Mouse (Mus musculus) neural tube, embryonic 15.5 days (tissue): Measurements from ENCODE around the gene Grin2b. TPM values are rescaled to one million over a fixed set of nuclear protein-coding genes. Genes with fewer than 3 reads are reported as not detected.

Source experiments
- ATAC-seq: fragments of 200-750 bp; cut with Nextera tagmentation; 2 replicates; pipeline ENCODE4 v1.8.0; 2017; ENCODE audit warnings: mild to moderate bottlenecking, moderate TSS enrichment, moderate library complexity; ENCODE audit not compliant: low FRiP score
- H3K27ac ChIP-seq: fragments of 300-500 bp; sonication (generic); replicated peaks from 2 replicates; pipeline ENCODE4 v1.5.1; 2015; ENCODE audit warnings: mild to moderate bottlenecking, inconsistent platforms
- H3K27me3 ChIP-seq: fragments of 300-500 bp; sonication (generic); replicated peaks from 2 replicates; pipeline ENCODE4 v1.6.1; 2015; ENCODE audit warnings: inconsistent platforms
- H3K36me3 ChIP-seq: fragments of 300-500 bp; sonication (generic); 2 replicates; pipeline ENCODE4 v1.6.1; 2015; ENCODE audit warnings: inconsistent platforms
- H3K4me1 ChIP-seq: fragments of 300-500 bp; sonication (generic); 2 replicates; pipeline ENCODE4 v1.6.1; 2015; ENCODE audit warnings: inconsistent platforms
- H3K4me2 ChIP-seq: fragments of 300-500 bp; sonication (generic); 2 replicates; pipeline ENCODE4 v1.6.1; 2015; ENCODE audit warnings: inconsistent platforms, mild to moderate bottlenecking, moderate library complexity
- H3K4me3 ChIP-seq: fragments of 300-500 bp; sonication (generic); replicated peaks from 2 replicates; pipeline ENCODE4 v1.5.1; 2015; ENCODE audit warnings: mild to moderate bottlenecking, inconsistent platforms
- H3K9ac ChIP-seq: fragments of 300-500 bp; sonication (generic); replicated peaks from 2 replicates; pipeline ENCODE4 v1.6.1; 2015; ENCODE audit warnings: mild to moderate bottlenecking, inconsistent platforms
- H3K9me3 ChIP-seq: fragments of 300-500 bp; sonication (generic); replicated peaks from 2 replicates; pipeline ENCODE4 v1.6.1; 2016; ENCODE audit warnings: inconsistent platforms
- WGBS: fragments of 180-500 bp; shearing (Covaris S2); methylation state at CpG from one replicate; pipeline ENCODE4 v1.1.7; 2015; ENCODE audit warnings: mixed read lengths; 5-methylcytosine and 5-hydroxymethylcytosine counted together
- polyA plus RNA-seq: library from polyadenylated mRNA; unstranded; fragments of >200 nt; fragmentation: Nextera tagmentation; extraction: Ambion mirVana; gene quantifications from 2 replicates; pipeline ENCODE4 v1.2.1, GENCODE M21; 2015

Grin2b gene
- polyA plus RNA-seq, 1 experiment from 2014 or later = 82.8 TPM

GRCm38 (mm10) chr6:135789603-135790170, 383.6 kb downstream of the Grin2b start:
- no peak overlapping the region for H3K9ac ChIP-seq
- H3K27ac ChIP-seq = no peak overlapping the region
- no peaks in the 10 kb centered on the region for H3K4me1 ChIP-seq
- no peak overlapping the region for H3K4me3 ChIP-seq
- no peaks in the 10 kb centered on the region for H3K9me3 ChIP-seq
- H3K36me3 ChIP-seq = no peaks in the 10 kb centered on the region
- no peak overlapping the region for H3K4me2 ChIP-seq
- ATAC-seq = no peak
- 69% methylated on average over 11 of the region's 11 CpGs for WGBS
- no peaks in the 10 kb centered on the region for H3K27me3 ChIP-seq

DNA sequence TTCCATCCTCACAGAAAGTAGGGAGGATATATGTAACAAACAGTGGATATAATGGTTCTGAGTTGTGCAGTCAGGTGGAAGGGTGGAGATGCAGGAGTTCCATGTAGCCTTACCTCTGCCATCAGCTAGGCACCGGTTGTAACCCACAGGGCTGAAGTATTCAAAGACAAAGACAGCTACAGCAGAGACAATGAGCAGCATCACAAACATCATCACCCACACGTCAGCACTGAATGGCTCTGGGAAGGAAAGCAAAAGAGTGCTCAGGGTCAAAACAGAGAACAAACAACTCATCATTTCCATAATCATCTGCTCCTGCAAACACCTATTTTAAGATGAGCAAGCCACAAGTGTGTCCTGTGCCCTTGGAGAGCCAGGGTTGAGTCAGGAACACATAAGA, 398.6 kb downstream of the Grin2b start:
- ATAC-seq = no peak
- Histone ChIP-seq H3K4me3 (no peak overlapping the region), H3K9me3 (no peaks in the 10 kb centered on the region), H3K27me3 (no peaks in the 10 kb centered on the region), H3K9ac (no peak overlapping the region), H3K36me3 (peaks cover 40% of the 10 kb centered on the region), H3K4me2 (no peak overlapping the region), H3K27ac (no peak overlapping the region), H3K4me1 (no peaks in the 10 kb centered on the region)
- WGBS = 77% methylated on average over 2 of the region's 2 CpGs

DNA sequence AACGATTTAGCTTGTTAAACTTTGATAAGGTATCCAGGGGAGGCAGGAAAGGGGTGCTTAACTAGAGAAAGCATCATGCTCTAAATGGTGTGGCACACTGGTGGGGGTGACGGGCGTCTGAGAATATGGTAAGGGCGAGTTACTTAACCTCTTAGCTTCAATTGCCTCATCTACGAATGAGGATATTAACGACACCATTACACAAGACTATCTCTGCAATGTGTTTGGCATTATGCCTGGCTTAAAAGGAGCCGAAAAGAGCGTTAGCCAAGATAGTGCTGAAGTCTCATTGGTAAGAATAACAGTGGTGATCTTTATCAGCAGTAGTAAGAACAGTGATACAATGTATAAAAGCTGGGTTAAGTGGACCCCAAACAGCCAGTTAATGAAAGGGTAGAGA, 405.7 kb downstream of the Grin2b start:
- Histone ChIP-seq H3K27ac (no peak overlapping the region), H3K4me1 (no peaks in the 10 kb centered on the region), H3K36me3 (peaks cover 16% of the 10 kb centered on the region), H3K4me3 (no peak overlapping the region), H3K27me3 (no peaks in the 10 kb centered on the region), H3K9me3 (no peaks in the 10 kb centered on the region), H3K9ac (no peak overlapping the region), H3K4me2 (no peak overlapping the region)
- ATAC-seq = no peak
- 58% methylated on average over 8 of the region's 8 CpGs for WGBS

DNA sequence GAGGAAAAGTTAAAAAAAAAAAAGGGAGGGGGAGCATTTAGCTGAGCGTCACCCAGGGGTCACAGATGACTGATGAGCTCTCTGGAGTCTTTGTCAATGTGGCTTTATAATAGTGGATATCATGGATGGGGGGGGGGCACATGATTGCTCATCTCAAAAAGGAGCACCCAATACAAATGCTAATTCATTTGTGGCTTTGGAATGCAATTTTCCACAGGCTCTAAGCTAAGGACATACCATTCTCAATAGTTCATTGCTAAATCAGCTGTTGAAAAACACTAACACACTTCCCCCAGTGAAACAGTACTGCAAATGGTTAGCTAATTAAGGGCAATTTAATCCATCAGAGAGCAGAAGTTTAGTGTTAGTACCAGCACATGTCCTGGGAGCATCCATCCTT, 414.6 kb downstream of the Grin2b start:
- Histone ChIP-seq H3K27ac (no peak overlapping the region), H3K27me3 (no peaks in the 10 kb centered on the region), H3K9ac (no peak overlapping the region), H3K4me3 (no peak overlapping the region), H3K36me3 (no peaks in the 10 kb centered on the region), H3K4me2 (no peak overlapping the region), H3K9me3 (no peaks in the 10 kb centered on the region), H3K4me1 (0 out of 2 replicates have a peak, but pooled peaks cover 3% of the 10 kb centered on the region)
- WGBS = 38% methylated on average over 1 of the region's 1 CpGs
- no peak for ATAC-seq

GRCm38 (mm10) chr6:135756075-135756474, 417.2 kb downstream of the Grin2b start:
- Histone ChIP-seq H3K27me3 (no peaks in the 10 kb centered on the region), H3K9me3 (no peaks in the 10 kb centered on the region), H3K4me2 (no peak overlapping the region), H3K9ac (no peak overlapping the region), H3K4me1 (0 out of 2 replicates have a peak, but pooled peaks cover 3% of the 10 kb centered on the region), H3K27ac (no peak overlapping the region), H3K4me3 (no peak overlapping the region), H3K36me3 (no peaks in the 10 kb centered on the region)
- no peak for ATAC-seq
- 59% methylated on average over 1 of the region's 1 CpGs for WGBS

GRCm38 (mm10) chr6:135748412-135749076, 424.8 kb downstream of the Grin2b start:
- H3K27me3 ChIP-seq = no peaks in the 10 kb centered on the region
- no peaks in the 10 kb centered on the region for H3K9me3 ChIP-seq
- H3K4me3 ChIP-seq = no peak overlapping the region
- ATAC-seq = no peak
- H3K27ac ChIP-seq = no peak overlapping the region
- H3K36me3 ChIP-seq = no peaks in the 10 kb centered on the region
- 0 out of 2 replicates have a peak, but pooled peaks cover 2% of the 10 kb centered on the region for H3K4me1 ChIP-seq
- no peak overlapping the region for H3K9ac ChIP-seq
- 33% methylated on average over 6 of the region's 7 CpGs for WGBS
- no peak overlapping the region for H3K4me2 ChIP-seq

GRCm38 (mm10) chr6:135745606-135746005, 427.7 kb downstream of the Grin2b start:
- Histone ChIP-seq H3K27ac (no peak overlapping the region), H3K4me2 (no peak overlapping the region), H3K27me3 (no peaks in the 10 kb centered on the region), H3K4me3 (no peak overlapping the region), H3K36me3 (no peaks in the 10 kb centered on the region), H3K4me1 (0 out of 2 replicates have a peak, but pooled peaks cover 2% of the 10 kb centered on the region), H3K9me3 (no peaks in the 10 kb centered on the region), H3K9ac (no peak overlapping the region)
- 81% methylated on average over 2 of the region's 2 CpGs for WGBS
- no peak for ATAC-seq

- no peak overlapping the region for H3K9ac ChIP-seq
- H3K9me3 ChIP-seq = no peaks in the 10 kb centered on the region
- WGBS = 87% methylated on average over 4 of the region's 4 CpGs
- peaks cover 38% of the 10 kb centered on the region for H3K36me3 ChIP-seq
- H3K4me3 ChIP-seq = no peak overlapping the region
- no peak overlapping the region for H3K4me2 ChIP-seq
- no peaks in the 10 kb centered on the region for H3K4me1 ChIP-seq
- H3K27me3 ChIP-seq = no peaks in the 10 kb centered on the region
- ATAC-seq = no peak
- H3K27ac ChIP-seq = no peak overlapping the region
Measured at GRCm38 (mm10) chr6:135734227-135734732, 439.0 kb downstream of the Grin2b start.

DNA sequence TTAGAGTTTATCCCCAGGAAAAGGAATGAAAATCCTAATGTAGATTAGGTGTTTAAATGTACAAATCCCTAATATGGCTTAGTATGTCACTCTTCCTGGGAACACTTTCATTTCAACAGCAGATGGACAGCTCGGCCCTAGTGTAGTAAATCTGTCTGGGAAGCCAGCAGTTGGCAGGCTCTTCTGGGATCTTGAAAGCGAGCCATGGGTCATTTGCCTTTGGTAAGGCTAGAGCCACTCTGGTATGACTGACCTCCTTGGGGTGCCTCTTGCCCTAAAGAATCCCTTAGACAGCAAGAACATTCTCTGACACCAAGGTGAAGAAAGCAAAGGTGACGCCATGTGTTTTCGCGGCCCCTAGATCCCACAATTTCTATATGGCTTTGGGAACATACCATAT, 446.2 kb downstream of the Grin2b start:
- H3K4me3 ChIP-seq = no peak overlapping the region
- no peaks in the 10 kb centered on the region for H3K9me3 ChIP-seq
- H3K27ac ChIP-seq = no peak overlapping the region
- no peak overlapping the region for H3K4me2 ChIP-seq
- no peaks in the 10 kb centered on the region for H3K27me3 ChIP-seq
- no peak for ATAC-seq
- 90% methylated on average over 5 of the region's 5 CpGs for WGBS
- H3K4me1 ChIP-seq = no peaks in the 10 kb centered on the region
- H3K9ac ChIP-seq = no peak overlapping the region
- peaks cover 8% of the 10 kb centered on the region for H3K36me3 ChIP-seq

DNA sequence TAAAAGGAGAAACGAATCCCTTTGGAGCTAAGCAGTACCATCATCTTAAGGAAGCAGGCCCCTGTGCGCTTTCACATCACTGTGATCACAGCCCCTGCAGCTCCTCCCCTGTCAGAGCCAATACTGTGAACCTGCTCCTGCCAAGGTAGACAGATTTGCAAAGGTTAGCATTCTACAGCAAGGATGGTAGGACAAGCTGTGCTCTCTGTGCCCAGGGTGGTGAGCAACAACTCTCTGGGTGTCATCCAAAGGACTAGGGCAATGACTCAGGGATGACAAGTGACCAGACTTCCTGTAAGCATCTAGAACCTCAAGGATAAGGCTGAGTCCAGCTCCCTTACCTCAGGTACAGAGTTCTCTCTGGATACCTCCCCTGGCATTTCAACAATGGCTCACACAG, 451.6 kb downstream of the Grin2b start:
- no peak for ATAC-seq
- H3K27me3 ChIP-seq = no peaks in the 10 kb centered on the region
- no peaks in the 10 kb centered on the region for H3K4me1 ChIP-seq
- 83% methylated on average over 2 of the region's 2 CpGs for WGBS
- no peak overlapping the region for H3K4me3 ChIP-seq
- H3K27ac ChIP-seq = no peak overlapping the region
- no peaks in the 10 kb centered on the region for H3K36me3 ChIP-seq
- H3K9me3 ChIP-seq = no peaks in the 10 kb centered on the region
- H3K9ac ChIP-seq = no peak overlapping the region
- H3K4me2 ChIP-seq = no peak overlapping the region

GRCm38 (mm10) chr6:135714906-135715305, 458.4 kb downstream of the Grin2b start:
- WGBS = 20% methylated on average over 4 of the region's 4 CpGs
- H3K36me3 ChIP-seq = no peaks in the 10 kb centered on the region
- ATAC-seq = no peak

GRCm38 (mm10) chr6:135714236-135714635, 459.1 kb downstream of the Grin2b start:
- Histone ChIP-seq H3K4me2 (no peak overlapping the region), H3K9me3 (no peaks in the 10 kb centered on the region), H3K9ac (no peak overlapping the region), H3K27ac (no peak overlapping the region), H3K4me3 (no peak overlapping the region), H3K36me3 (no peaks in the 10 kb centered on the region), H3K4me1 (no peaks in the 10 kb centered on the region), H3K27me3 (no peaks in the 10 kb centered on the region)
- ATAC-seq = no peak
- WGBS = 72% methylated on average over 1 of the region's 1 CpGs

More at GRCm38 (mm10) chr6:135714906-135715305, 458.4 kb downstream of the Grin2b start:
- Histone ChIP-seq H3K27ac (no peak overlapping the region), H3K9ac (no peak overlapping the region), H3K4me3 (no peak overlapping the region), H3K27me3 (no peaks in the 10 kb centered on the region), H3K4me2 (no peak overlapping the region), H3K9me3 (no peaks in the 10 kb centered on the region), H3K4me1 (no peaks in the 10 kb centered on the region)
